Mouse (Mus musculus): ENCODE measurements around the gene Spata2l. TPM values are rescaled to one million over a fixed set of nuclear protein-coding genes. Genes with fewer than 3 reads are reported as not detected.
"Not testable (repeated sequence)": the region's sequence is repeated elsewhere in the genome, so short reads cannot be mapped to it uniquely, and the experiment has no call there.

The Spata2l gene
- total RNA-seq, 2 experiments from 2014 or later, result 85.7 to 94.3 TPM

DNA sequence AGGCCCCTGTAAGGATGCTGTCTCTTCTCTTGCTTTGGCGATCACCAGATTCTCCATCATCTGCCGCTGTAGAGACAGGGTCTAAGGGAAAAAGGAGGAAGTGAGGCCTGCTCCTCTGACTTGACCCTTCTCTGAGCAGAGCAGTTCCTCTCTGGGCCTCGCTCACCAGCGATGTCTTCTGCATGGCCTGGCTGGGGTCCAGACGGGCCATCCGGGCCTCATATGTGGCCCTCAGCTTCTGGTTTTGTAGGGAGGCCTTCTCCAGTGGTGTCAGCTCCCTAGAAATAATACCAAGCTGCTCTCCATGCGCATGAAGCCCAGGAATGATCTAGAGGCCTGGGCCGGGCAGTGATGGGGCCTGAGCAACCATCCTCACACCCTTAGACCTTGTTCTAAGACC is 12.6 kb upstream of the Spata2l start:
- DNase-seq (ENCODE audit: extremely low spot score in 1 of 2, low spot score in 1 of 2), result no peak

DNA sequence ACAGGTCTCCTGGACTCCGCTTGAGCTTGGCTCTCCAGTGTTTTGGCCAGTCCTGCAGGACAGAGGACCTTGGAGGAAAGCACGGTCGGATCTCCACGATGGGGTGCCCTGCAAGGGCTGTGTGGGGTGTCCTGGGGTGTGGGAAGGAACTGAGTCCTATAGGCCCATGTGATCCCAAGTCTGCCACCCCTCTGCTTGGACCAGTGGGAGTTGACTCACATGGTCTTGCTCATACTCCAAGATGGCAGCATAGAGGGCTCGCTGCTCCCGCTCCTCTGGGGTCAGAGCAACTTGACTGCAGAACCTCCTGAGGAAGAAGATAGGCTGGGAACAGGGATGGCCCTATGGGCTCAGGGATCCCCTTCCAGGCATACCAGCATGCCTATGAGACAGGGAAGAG is 11.7 kb upstream of the Spata2l start:
- DNase-seq (ENCODE audit: extremely low spot score in 1 of 2, low spot score in 1 of 2), result no peak

DNA sequence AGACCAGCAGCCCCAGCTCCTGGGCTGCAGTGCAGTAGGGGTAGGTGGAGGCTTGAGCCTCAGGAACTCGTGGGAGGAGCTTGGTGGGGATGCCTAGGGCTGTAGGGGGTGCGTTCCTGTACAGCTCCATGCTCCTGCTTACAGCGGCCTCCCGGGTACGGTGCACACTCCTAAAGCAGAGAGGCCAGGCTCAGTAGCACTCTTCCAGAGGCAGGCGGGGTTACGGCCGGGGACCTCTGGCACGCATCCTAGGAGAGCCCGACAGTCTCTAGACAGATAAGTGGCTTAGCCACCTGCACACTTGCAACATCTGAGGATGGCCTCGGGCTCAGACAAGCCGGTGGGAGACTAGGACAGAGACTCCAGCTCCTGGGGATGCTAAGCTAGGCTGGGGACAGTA is 9.5 kb upstream of the Spata2l start:
- no peak for DNase-seq (ENCODE audit: extremely low spot score in 1 of 2, low spot score in 1 of 2)

- DNase-seq (ENCODE audit: extremely low spot score in 1 of 2, low spot score in 1 of 2), result no peak
Measured at GRCm38 (mm10) chr8:123244382-123244781, 8.3 kb upstream of the Spata2l start.

- DNase-seq (ENCODE audit: extremely low spot score in 1 of 2, low spot score in 1 of 2), result no peak
Measured at GRCm38 (mm10) chr8:123243053-123243452, 7.0 kb upstream of the Spata2l start.

- DNase-seq (ENCODE audit: extremely low spot score in 1 of 2, low spot score in 1 of 2), result no peak
Measured at GRCm38 (mm10) chr8:123242107-123242923, 6.3 kb upstream of the Spata2l start.

DNA sequence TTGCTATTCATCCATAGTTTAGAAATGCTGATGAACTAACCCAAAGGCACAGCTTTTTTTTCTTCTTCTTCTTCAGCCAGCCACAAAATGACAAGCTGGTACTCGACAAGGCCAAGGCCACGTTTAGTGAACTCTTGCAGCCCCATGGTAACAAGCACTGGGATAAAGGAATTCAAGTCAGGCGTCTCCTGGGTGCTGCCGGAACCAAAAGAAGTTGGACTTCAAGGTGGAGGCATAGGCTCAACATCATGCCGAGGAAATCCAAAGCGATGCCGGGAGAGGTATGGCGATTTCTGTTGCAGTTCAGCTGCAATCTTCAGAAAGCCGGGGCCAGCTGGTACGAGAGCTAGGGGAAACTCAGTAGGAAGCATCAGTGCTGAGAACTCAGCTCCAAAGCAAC is 3.4 kb upstream of the Spata2l start:
- DNase-seq (ENCODE audit: extremely low spot score in 1 of 2, low spot score in 1 of 2), result no peak

- DNase-seq (ENCODE audit: extremely low spot score in 1 of 2, low spot score in 1 of 2), result peak; percentile 60 to 65
Measured at GRCm38 (mm10) chr8:123234918-123235519, 1.0 kb downstream of the Spata2l start.

DNA sequence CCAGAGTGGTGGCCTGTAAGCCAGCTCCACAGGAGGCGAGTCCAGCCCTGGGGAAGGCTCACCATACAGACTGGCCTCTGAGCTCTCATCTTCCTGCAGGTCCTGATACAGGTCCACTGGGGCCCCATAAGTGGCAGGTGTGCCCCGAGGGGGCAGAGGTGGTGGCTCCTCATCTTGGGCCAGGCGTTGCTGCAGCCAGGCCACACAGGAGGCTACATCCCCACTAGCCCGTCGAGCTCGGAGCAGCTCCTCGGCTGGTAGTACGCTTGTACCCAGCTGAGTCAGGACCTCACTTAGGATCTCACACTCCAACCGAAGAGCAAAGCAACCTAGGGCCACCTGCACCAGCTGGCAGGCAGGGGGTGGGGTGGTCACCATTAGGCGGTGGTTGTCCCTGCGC is 2.3 kb downstream of the Spata2l start:
- DNase-seq (ENCODE audit: extremely low spot score in 1 of 2, low spot score in 1 of 2), result no peak

- peak in 1 of 2 experiments; percentile 18 for DNase-seq (ENCODE audit: extremely low spot score in 1 of 2, low spot score in 1 of 2)
Measured at GRCm38 (mm10) chr8:123233300-123233699, 2.7 kb downstream of the Spata2l start.

DNA sequence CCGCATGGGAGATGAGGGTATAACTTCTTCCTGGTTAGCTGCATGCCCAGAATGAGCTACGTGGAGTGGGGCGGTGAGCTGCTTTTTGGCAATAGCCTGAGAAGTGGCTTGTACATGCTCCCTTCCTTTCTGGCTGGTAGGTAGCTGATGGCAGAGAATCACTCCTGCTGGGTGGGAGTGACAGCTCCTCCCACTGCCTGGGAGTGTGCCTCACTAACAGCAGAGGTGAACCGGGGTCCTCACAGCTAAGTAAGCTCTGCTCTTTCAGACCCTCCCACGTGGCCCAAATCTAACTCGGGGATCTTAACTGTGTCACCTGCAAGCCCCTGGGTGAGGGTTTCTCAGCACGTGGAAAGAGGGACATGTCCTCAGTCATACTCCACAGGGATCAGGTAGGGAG is 3.5 kb downstream of the Spata2l start:
- DNase-seq (ENCODE audit: extremely low spot score in 1 of 2, low spot score in 1 of 2), result peak in 1 of 2 experiments; percentile 12

DNA sequence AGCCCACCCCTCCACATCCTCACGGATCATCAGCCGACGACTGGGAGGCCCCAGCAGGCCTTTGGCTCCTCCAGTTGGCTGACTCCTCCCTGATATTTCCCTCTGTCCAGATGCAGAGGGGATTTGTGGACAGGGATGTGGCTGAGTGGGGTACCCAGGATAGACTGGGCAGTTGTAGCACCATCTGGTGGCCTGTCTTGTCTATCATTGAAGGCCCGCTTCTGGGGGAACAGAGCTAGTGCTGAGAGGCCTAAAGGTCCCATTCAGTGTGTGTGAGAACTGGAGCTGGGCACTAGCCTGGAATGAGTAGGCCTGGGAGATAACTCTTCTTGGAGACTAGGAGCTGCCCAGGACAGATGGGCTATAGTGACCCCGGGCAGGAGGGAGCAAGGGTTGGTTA is 4.3 kb downstream of the Spata2l start:
- no peak for DNase-seq (ENCODE audit: extremely low spot score in 1 of 2, low spot score in 1 of 2)

GRCm38 (mm10) chr8:123230326-123230725 is 5.7 kb downstream of the Spata2l start:
- not testable (repeated sequence) for DNase-seq (ENCODE audit: extremely low spot score in 1 of 2, low spot score in 1 of 2)

DNA sequence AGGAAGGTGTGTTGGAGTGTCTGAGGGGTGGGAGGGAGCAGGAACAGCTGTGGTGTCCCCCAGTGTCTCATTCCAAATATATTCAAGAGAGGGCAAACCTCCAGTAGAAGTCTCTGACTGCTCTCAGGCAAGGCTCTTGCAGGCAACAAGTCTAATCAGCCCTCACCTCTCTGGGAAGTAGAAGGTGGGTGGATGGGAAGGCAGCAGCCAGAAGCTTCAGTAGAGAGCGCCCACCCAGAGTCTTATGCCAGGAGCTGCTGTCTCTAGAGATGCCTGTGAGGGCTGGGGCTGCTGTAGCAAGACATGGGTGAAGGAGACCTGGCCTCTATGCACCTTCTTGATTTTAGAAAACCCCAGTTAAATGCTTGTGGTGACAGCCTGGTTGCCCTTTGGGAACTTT is 7.6 kb downstream of the Spata2l start:
- no peak for DNase-seq (ENCODE audit: extremely low spot score in 1 of 2, low spot score in 1 of 2)

GRCm38 (mm10) chr8:123224278-123225266 is 11.5 kb downstream of the Spata2l start, which contains the start of gene Cdk10:
TSS of gene Cdk10 (plus strand) at chr8:123224842.
- peak; percentile 92 to 95 for DNase-seq (ENCODE audit: extremely low spot score in 1 of 2, low spot score in 1 of 2)

GRCm38 (mm10) chr8:123220917-123221316 is 15.1 kb downstream of the Spata2l start:
- DNase-seq (ENCODE audit: extremely low spot score in 1 of 2, low spot score in 1 of 2), result no peak

GRCm38 (mm10) chr8:123215430-123215829 is 20.6 kb downstream of the Spata2l start:
- DNase-seq (ENCODE audit: extremely low spot score in 1 of 2, low spot score in 1 of 2), result no peak

DNA sequence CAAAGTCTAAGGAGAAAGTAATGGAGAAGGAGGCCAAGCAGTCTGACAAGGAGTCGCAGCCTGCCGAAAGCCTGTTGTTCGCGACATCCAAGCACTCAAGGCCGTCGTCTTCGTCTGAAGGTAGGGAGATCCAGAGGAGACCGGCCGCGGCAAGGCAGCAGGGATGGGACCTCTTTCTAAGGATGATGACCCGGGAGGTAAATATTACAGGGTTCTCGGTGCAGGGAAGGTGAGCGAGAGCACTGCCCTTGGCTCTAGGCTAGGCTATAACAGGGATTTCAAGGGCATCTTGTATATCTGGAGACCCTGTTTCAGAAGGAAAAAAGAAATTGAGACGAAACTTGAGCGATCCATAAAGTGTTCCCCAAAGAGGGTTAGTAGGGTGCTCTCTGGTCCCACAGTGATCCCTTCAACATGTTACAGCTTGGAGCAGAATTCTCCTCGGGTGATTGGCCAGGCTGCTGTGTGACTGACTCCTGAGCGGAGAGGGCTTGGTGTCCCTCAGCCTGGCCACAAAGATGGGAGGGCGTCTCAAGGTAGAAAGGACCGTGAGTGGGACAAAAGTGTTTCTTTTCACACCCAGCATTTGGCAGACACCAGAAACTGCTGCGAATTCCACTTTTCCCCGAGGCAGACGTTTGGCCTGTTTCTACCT is 22.8 kb downstream of the Spata2l start:
- no peak for DNase-seq (ENCODE audit: extremely low spot score in 1 of 2, low spot score in 1 of 2)

DNA sequence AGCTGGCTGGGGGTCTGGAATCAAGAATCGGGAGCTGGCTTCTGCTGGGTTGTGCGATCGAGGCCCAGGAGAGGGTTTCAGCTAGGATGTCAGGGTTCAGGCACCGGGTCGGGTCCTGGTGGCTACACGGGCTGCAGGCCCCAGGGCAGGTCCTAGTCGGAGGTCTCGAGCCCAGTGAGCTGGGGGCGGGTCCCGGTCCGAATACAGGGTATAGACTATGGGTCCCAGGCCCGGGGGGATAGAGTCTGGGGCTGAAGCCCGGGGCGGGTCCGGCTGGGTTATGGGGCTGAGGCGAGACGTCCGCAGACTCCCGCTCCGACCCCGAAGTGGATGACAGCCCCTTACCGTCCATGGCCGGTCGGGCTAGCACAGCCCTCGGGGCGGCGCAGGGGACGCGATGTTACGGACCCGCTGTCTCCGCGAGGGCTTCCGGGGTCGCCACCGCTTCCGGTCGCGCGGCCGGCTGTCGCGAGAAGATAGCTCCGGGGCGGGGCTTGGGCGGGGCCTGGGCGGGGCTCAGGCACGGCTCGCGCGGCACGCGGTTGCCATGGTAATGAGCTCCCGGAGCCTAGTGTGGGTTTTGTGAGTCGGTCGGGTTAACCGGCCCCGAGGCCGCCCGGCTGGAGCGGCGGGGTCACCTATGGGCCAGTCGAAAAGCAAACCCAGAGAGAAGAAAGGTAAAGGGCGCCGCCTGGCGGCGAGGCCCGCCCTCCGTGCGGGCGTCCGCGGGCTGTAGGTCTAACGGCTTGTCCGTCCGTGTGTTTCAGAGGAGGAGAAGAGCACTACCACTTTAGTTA is 23.5 kb downstream of the Spata2l start, which contains the start of the genes Chmp1a and Spata33:
Chmp1a (minus strand) TSS at position 443 of the 797 bp plus-strand sequence.
Spata33 (plus strand) TSS at position 512 of the 797 bp plus-strand sequence.
- DNase-seq (ENCODE audit: extremely low spot score in 1 of 2, low spot score in 1 of 2), result peak; percentile 76 to 81

Measured in layer of hippocampus, postnatal 25 days (tissue).